Mouse (Mus musculus) MEL (cell line): Measurements from ENCODE around the gene Srsf2. TPM values are rescaled to one million over a fixed set of nuclear protein-coding genes. Genes with fewer than 3 reads are reported as not detected.

ENCODE experiments used
- DNase-seq: peaks from one replicate; pipeline ENCODE4 v3.0.0; 2011; ENCODE audit warnings: low read depth, low spot score
- H3K27ac ChIP-seq: 2 replicates; pipeline ENCODE4 v1.5.1; 2012; ENCODE audit warnings: low read depth, mild to moderate bottlenecking, control low read depth, low read length, moderate library complexity; ENCODE audit not compliant: control insufficient read depth
- H3K27me3 ChIP-seq, 2 experiments: fragments of 150-350 bp in 1 of 2; sonication (generic) in 1 of 2; 2 replicates each; pipeline ENCODE4 v1.6.1; 2012; ENCODE audit warnings: low read length in 2 of 2, mild to moderate bottlenecking in 2 of 2, improper control_type of control experiment in 1 of 2, moderate library complexity in 1 of 2; ENCODE audit not compliant: insufficient read depth in 2 of 2, control insufficient read depth in 1 of 2
- H3K36me3 ChIP-seq, 2 experiments: 2 replicates each; pipeline ENCODE4 v1.6.1; 2012 to 2014; ENCODE audit warnings: low read length in 2 of 2, improper control_type of control experiment in 1 of 2, inconsistent platforms in 1 of 2, mild to moderate bottlenecking in 1 of 2; ENCODE audit not compliant: insufficient read depth in 2 of 2, control insufficient read depth in 1 of 2
- H3K4me1 ChIP-seq, 2 experiments: fragments of 150-350 bp in 1 of 2; sonication (generic) in 1 of 2; 2 replicates each; pipeline ENCODE4 v1.6.1; 2012; ENCODE audit warnings: low read length in 2 of 2, improper control_type of control experiment in 1 of 2, mild to moderate bottlenecking in 1 of 2; ENCODE audit not compliant: insufficient read depth in 2 of 2, control insufficient read depth in 1 of 2
- H3K4me3 ChIP-seq, 2 experiments: fragments of 150-350 bp in 1 of 2; sonication (generic) in 1 of 2; 2 replicates each; pipeline ENCODE4 v1.5.1; 2012; ENCODE audit warnings: low read depth in 2 of 2, low read length in 2 of 2, mild to moderate bottlenecking in 2 of 2, moderate library complexity in 2 of 2, control low read depth in 1 of 2, improper control_type of control experiment in 1 of 2; ENCODE audit not compliant: control insufficient read depth in 1 of 2, insufficient read depth in 1 of 2
- H3K79me2 ChIP-seq: 2 replicates; pipeline ENCODE4 v1.6.1; 2012; ENCODE audit warnings: mild to moderate bottlenecking, low read length, moderate library complexity; ENCODE audit not compliant: control insufficient read depth, poor library complexity, insufficient read depth
- H3K9ac ChIP-seq: 2 replicates; pipeline ENCODE4 v1.6.1; 2012; ENCODE audit warnings: low read depth, mild to moderate bottlenecking, control low read depth, low read length, moderate library complexity; ENCODE audit not compliant: control insufficient read depth, poor library complexity, severe bottlenecking
- H3K9me3 ChIP-seq: fragments of 150-350 bp; sonication (generic); replicated peaks from 2 replicates; pipeline ENCODE4 v1.6.1; 2012; ENCODE audit warnings: mild to moderate bottlenecking, low read length, improper control_type of control experiment, moderate library complexity; ENCODE audit not compliant: insufficient read depth
- BHLHE40 ChIP-seq: IDR thresholded peaks from 2 replicates; pipeline ENCODE4 v1.6.1; 2012; ENCODE audit warnings: low read depth, mild to moderate bottlenecking, inconsistent platforms, low read length, improper control_type of control experiment, borderline replicate concordance
- CHD2 ChIP-seq: IDR thresholded peaks from 2 replicates; pipeline ENCODE4 v1.6.1; 2011; ENCODE audit warnings: low read length, improper control_type of control experiment
- CTCF ChIP-seq, 3 experiments: IDR thresholded peaks in 2 of 3; conservative IDR thresholded peaks in 1 of 3; 2 replicates each; pipeline ENCODE4 v1.5.1; 2011 to 2012; ENCODE audit warnings: low read length in 3 of 3, low read depth in 2 of 3, mild to moderate bottlenecking in 2 of 3, improper control_type of control experiment in 1 of 3, inconsistent platforms in 1 of 3, mixed read lengths in 1 of 3, moderate library complexity in 1 of 3; ENCODE audit not compliant: control insufficient read depth in 1 of 3, insufficient read depth in 1 of 3, poor library complexity in 1 of 3, severe bottlenecking in 1 of 3
- E2F4 ChIP-seq: IDR thresholded peaks from 2 replicates; pipeline ENCODE4 v1.6.1; 2011; ENCODE audit warnings: low read depth, low read length, improper control_type of control experiment, borderline replicate concordance
- ELF1 ChIP-seq: IDR thresholded peaks from 2 replicates; pipeline ENCODE4 v1.6.1; 2014; ENCODE audit warnings: low read depth, mild to moderate bottlenecking, inconsistent platforms, low read length, improper control_type of control experiment, moderate library complexity
- EP300 ChIP-seq, 2 experiments: IDR thresholded peaks; 2 replicates each; pipeline ENCODE4 v1.6.1; 2011; ENCODE audit warnings: improper control_type of control experiment in 2 of 2, low read length in 2 of 2, low read depth in 1 of 2, mild to moderate bottlenecking in 1 of 2
- ETS1 ChIP-seq: IDR thresholded peaks from 2 replicates; pipeline ENCODE4 v1.6.1; 2012; ENCODE audit warnings: low read depth, mild to moderate bottlenecking, inconsistent platforms, low read length, improper control_type of control experiment, moderate library complexity
- GABPA ChIP-seq: IDR thresholded peaks from 2 replicates; pipeline ENCODE4 v1.6.1; 2012; ENCODE audit warnings: low read depth, mild to moderate bottlenecking, inconsistent platforms, low read length, improper control_type of control experiment, moderate library complexity
- HCFC1 ChIP-seq: IDR thresholded peaks from 2 replicates; pipeline ENCODE4 v1.6.1; 2012; ENCODE audit warnings: low read depth, mild to moderate bottlenecking, inconsistent platforms, low read length, improper control_type of control experiment, moderate library complexity
- JUND ChIP-seq: IDR thresholded peaks from 2 replicates; pipeline ENCODE4 v1.6.1; 2011; ENCODE audit warnings: low read depth, mild to moderate bottlenecking, improper control_type of control experiment, low read length
- KAT2A ChIP-seq: conservative IDR thresholded peaks from 2 replicates; pipeline ENCODE4 v1.6.1; 2012; ENCODE audit warnings: low read depth, low read length, improper control_type of control experiment, inconsistent platforms
- MAFK ChIP-seq: IDR thresholded peaks from 2 replicates; pipeline ENCODE4 v1.6.1; 2011; ENCODE audit warnings: low read depth, mild to moderate bottlenecking, low read length, improper control_type of control experiment, borderline replicate concordance
- MAX ChIP-seq: IDR thresholded peaks from 2 replicates; pipeline ENCODE4 v1.6.1; 2011; ENCODE audit warnings: low read length, improper control_type of control experiment
- MAZ ChIP-seq: IDR thresholded peaks from 2 replicates; pipeline ENCODE4 v1.6.1; 2012; ENCODE audit warnings: low read depth, mild to moderate bottlenecking, inconsistent platforms, low read length, improper control_type of control experiment
- MEF2A ChIP-seq: IDR thresholded peaks from 2 replicates; pipeline ENCODE4 v1.6.1; 2014; ENCODE audit warnings: low read depth, mild to moderate bottlenecking, inconsistent platforms, low read length, improper control_type of control experiment; ENCODE audit not compliant: poor library complexity, insufficient replicate concordance, severe bottlenecking; ENCODE audit errors: extremely low read depth
- MXI1 ChIP-seq: IDR thresholded peaks from 2 replicates; pipeline ENCODE4 v1.6.1; 2011; ENCODE audit warnings: mild to moderate bottlenecking, low read depth, low read length, improper control_type of control experiment
- MYB ChIP-seq: IDR thresholded peaks from 2 replicates; pipeline ENCODE4 v1.6.1; 2011; ENCODE audit warnings: mild to moderate bottlenecking, low read depth, low read length, improper control_type of control experiment
- MYC ChIP-seq: IDR thresholded peaks from 2 replicates; pipeline ENCODE4 v1.6.1; 2011; ENCODE audit warnings: low read depth, mild to moderate bottlenecking, low read length, improper control_type of control experiment, moderate library complexity
- NELFE ChIP-seq: IDR thresholded peaks from 2 replicates; pipeline ENCODE4 v1.6.1; 2011; ENCODE audit warnings: low read depth, low read length, improper control_type of control experiment
- NRF1 ChIP-seq: IDR thresholded peaks from 2 replicates; pipeline ENCODE4 v1.6.1; 2014; ENCODE audit warnings: low read depth, mild to moderate bottlenecking, inconsistent platforms, low read length, improper control_type of control experiment, moderate library complexity; ENCODE audit not compliant: poor library complexity, insufficient read depth, severe bottlenecking
- POLR2AphosphoS2 ChIP-seq: IDR thresholded peaks from 2 replicates; pipeline ENCODE4 v1.6.1; 2011; ENCODE audit warnings: low read length, improper control_type of control experiment
- POLR2AphosphoS5 ChIP-seq: IDR thresholded peaks from 2 replicates; pipeline ENCODE4 v1.6.1; 2012; ENCODE audit warnings: low read depth, borderline replicate concordance, mild to moderate bottlenecking, inconsistent platforms, low read length, moderate library complexity, mixed read lengths
- RAD21 ChIP-seq: IDR thresholded peaks from 2 replicates; pipeline ENCODE4 v1.6.1; 2011; ENCODE audit warnings: mild to moderate bottlenecking, low read depth, low read length, improper control_type of control experiment
- RCOR1 ChIP-seq: IDR thresholded peaks from 2 replicates; pipeline ENCODE4 v1.6.1; 2012; ENCODE audit warnings: low read depth, mild to moderate bottlenecking, inconsistent platforms, low read length, improper control_type of control experiment
- SIN3A ChIP-seq: IDR thresholded peaks from 2 replicates; pipeline ENCODE4 v1.6.1; 2012; ENCODE audit warnings: low read length, improper control_type of control experiment, inconsistent platforms
- SMC3 ChIP-seq: IDR thresholded peaks from 2 replicates; pipeline ENCODE4 v1.6.1; 2011; ENCODE audit warnings: low read depth, low read length, improper control_type of control experiment
- TAL1 ChIP-seq: IDR thresholded peaks from 2 replicates; pipeline ENCODE4 v1.6.1; 2012; ENCODE audit warnings: mild to moderate bottlenecking, inconsistent platforms, low read length, moderate library complexity, mixed read lengths
- TBP ChIP-seq: IDR thresholded peaks from 2 replicates; pipeline ENCODE4 v1.8.0; 2011; ENCODE audit warnings: low read depth, low read length, improper control_type of control experiment
- TCF12 ChIP-seq: IDR thresholded peaks from 2 replicates; pipeline ENCODE4 v1.6.1; 2014; ENCODE audit warnings: low read depth, mild to moderate bottlenecking, inconsistent platforms, low read length, improper control_type of control experiment, moderate library complexity
- USF1 ChIP-seq: IDR thresholded peaks from 2 replicates; pipeline ENCODE4 v1.6.1; 2014; ENCODE audit warnings: low read depth, mild to moderate bottlenecking, inconsistent platforms, low read length, improper control_type of control experiment, moderate library complexity
- ZC3H11A ChIP-seq: IDR thresholded peaks from 2 replicates; pipeline ENCODE4 v1.6.1; 2012; ENCODE audit warnings: low read depth, mild to moderate bottlenecking, inconsistent platforms, low read length, improper control_type of control experiment
- ZMIZ1 ChIP-seq: IDR thresholded peaks from 2 replicates; pipeline ENCODE4 v1.6.1; 2012; ENCODE audit warnings: low read depth, mild to moderate bottlenecking, inconsistent platforms, low read length, improper control_type of control experiment, moderate library complexity
- ZNF384 ChIP-seq: IDR thresholded peaks from 2 replicates; pipeline ENCODE4 v1.6.1; 2012; ENCODE audit warnings: low read depth, mild to moderate bottlenecking, inconsistent platforms, low read length, improper control_type of control experiment
- polyA plus RNA-seq, 2 experiments: library from polyadenylated mRNA; stranded (reverse) in 1 of 2; unstranded in 1 of 2; fragments of >175 nt in 1 of 2; fragments of >200 nt in 1 of 2; gene quantifications; 2 replicates each; pipeline versions ENCODE4 v1.2.1 to v1.2.4; 2012; ENCODE audit warnings: low replicate concordance in 2 of 2, low read depth in 1 of 2; ENCODE audit not compliant: insufficient read length in 2 of 2, insufficient read depth in 1 of 2, missing spikeins in 1 of 2
- total RNA-seq: library from RNA; depleted of rRNA; stranded (reverse); fragments of 300-350 nt; gene quantifications from 2 replicates; pipeline ENCODE4 v1.2.3, GENCODE M21; 2012

Gene Srsf2
- total and polyA plus RNA-seq, 3 experiments, result 257 to 1,128 (median 453) TPM

- TF ChIP-seq JUND (no peak), MXI1 (peak; percentile 91), NELFE (peak; percentile 64), POLR2AphosphoS2 (no peak), TBP (peak; percentile 39; the same call in 1 of the 2 replicates), ZNF384 (no peak), MEF2A (no peak)
These were observed 626 bp upstream of the Srsf2 start (continued) for GRCm38 (mm10) chr11:116853512-116853928.

- Histone ChIP-seq H3K4me3 (peak within 1 kb of the TSS; percentile 91 to 100), H3K36me3 (peaks cover 21 to 38% of the 10 kb centered on the region in 2 experiments), H3K9me3 (no peaks in the 10 kb centered on the region), H3K27ac (peak within 1 kb of the TSS; percentile 100), H3K4me1 (peaks cover 8 to 9% of the 10 kb centered on the region in 2 experiments), H3K79me2 (peaks cover 49% of the 10 kb centered on the region), H3K9ac (peak within 1 kb of the TSS; percentile 100), H3K27me3 (no peaks in the 10 kb centered on the region)
- no peak for DNase-seq
- TF ChIP-seq CTCF (IDR thresholded peaks at IDR 0.05 in 2 of 3, conservative IDR thresholded peaks at IDR 0.05 in 1 of 3; ENCODE audit: control insufficient read depth in 1 of 3, insufficient read depth in 1 of 3, low read depth in 2 of 3, low read length in 3 of 3, poor library complexity in 1 of 3, severe bottlenecking in 1 of 3), result no peak
- TF ChIP-seq ETS1, result no peak
- no peak for TF ChIP-seq ELF1
- TF ChIP-seq NRF1, result no peak
- TF ChIP-seq JUND, result no peak
- 0 out of 2 replicates have a peak, but pooled peaks have one; percentile 10 for TF ChIP-seq ZC3H11A
- TF ChIP-seq ZMIZ1, result peak; percentile 60; the same call in 1 of the 2 replicates
- no peak for TF ChIP-seq TCF12
- no peak for TF ChIP-seq RCOR1
- TF ChIP-seq MAZ, result peak; percentile 66
- no peak for TF ChIP-seq BHLHE40
- TF ChIP-seq MXI1, result peak; percentile 88
- TF ChIP-seq MYC, result 0 out of 2 replicates have a peak, but pooled peaks have one; percentile 3
- no peak for TF ChIP-seq MYB
- TF ChIP-seq HCFC1, result no peak
- peak; percentile 57; the same call in 1 of the 2 replicates for TF ChIP-seq USF1
- no peak for TF ChIP-seq POLR2AphosphoS2
- TF ChIP-seq POLR2AphosphoS5, result peak; percentile 98; the same call in 1 of the 2 replicates
- TF ChIP-seq MAFK, result no peak
- TF ChIP-seq EP300 (IDR thresholded peaks at IDR 0.05; ENCODE audit: low read depth in 1 of 2, low read length in 2 of 2), result no peak
- no peak for TF ChIP-seq NELFE
- peak; percentile 84 for TF ChIP-seq MAX
- TF ChIP-seq TAL1, result no peak
- TF ChIP-seq TBP, result no peak
- no peak for TF ChIP-seq SIN3A
- TF ChIP-seq E2F4, result no peak
- no peak for TF ChIP-seq RAD21
- peak; percentile 6; the same call in 1 of the 2 replicates for TF ChIP-seq SMC3
- no peak for TF ChIP-seq ZNF384
- no peak for TF ChIP-seq CHD2
- no peak for TF ChIP-seq MEF2A
- TF ChIP-seq KAT2A, result no peak
- TF ChIP-seq GABPA, result no peak
These were observed 503 bp downstream of the Srsf2 start, which contains the start of gene Mfsd11 for GRCm38 (mm10) chr11:116852291-116852890. Gene Mfsd11, plus strand, starts transcription at chr11:116852440.
